10 mouse cellular contexts compared by ENCODE assay signal in the genomic region with DNA sequence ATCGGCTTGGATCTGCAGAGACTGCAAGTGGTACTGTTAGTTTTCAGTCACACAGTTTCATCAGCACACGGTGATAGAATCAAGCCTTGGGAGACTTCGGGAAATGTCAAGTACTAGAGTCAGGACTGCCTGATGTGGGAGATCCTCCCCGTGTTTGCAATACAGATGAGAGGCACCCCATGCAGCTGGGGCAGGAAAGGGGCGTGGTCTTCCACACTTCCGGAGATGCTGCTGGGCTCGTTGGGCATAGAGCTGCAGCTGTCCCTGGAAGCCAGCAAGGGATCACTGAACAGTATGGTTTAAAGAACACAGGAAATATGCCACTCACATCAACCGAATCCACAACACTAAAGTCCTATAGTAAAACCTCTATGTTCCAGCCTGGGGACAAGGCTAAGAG. TPM values are rescaled to one million over a fixed set of nuclear protein-coding genes. Genes with fewer than 3 reads are reported as not detected.
DNase-seq lines count a peak whose midpoint lies in the region; ATAC-seq and TF ChIP-seq lines count a peak whose summit lies in the region.
"Had no signal": no experiment of that assay in that cellular context is flagged by ENCODE, and none has a peak within 500 bp of the region (broad histone marks: within the 10 kb centered on the region; RNA-seq: fewer than 3 reads in every experiment).

No protein-coding gene starts in this region.

- H3K9ac ChIP-seq in heart, embryonic 11.5 days (ENCODE audit: low read depth, low read length) = no peak overlapping the region
- no peak overlapping the region for H3K9ac ChIP-seq in stomach, embryonic 15.5 days
- H3K9ac ChIP-seq in stomach, postnatal 0 days (ENCODE audit: low read length) = no peak overlapping the region
- H3K9ac ChIP-seq: hindbrain, embryonic 15.5 days had no signal

- TF ChIP-seq EP300 in stomach, postnatal 0 days (optimal IDR thresholded peaks at IDR 0.05) = no peak

- 18% methylated on average over 8 of the region's 8 CpGs for WGBS in heart, embryonic 11.5 days (ENCODE audit: insufficient replicate concordance)
- WGBS in stomach, embryonic 15.5 days = 23% methylated on average over 8 of the region's 8 CpGs
- WGBS in stomach, postnatal 0 days = 18% methylated on average over 8 of the region's 8 CpGs

- H3K27me3 ChIP-seq in heart, embryonic 11.5 days (ENCODE audit: control insufficient read depth, insufficient read depth, low read length) = no peaks in the 10 kb centered on the region; the same call in none of the 2 replicates
- no peaks in the 10 kb centered on the region for H3K27me3 ChIP-seq in stomach, embryonic 15.5 days (replicated peaks)
- H3K27me3 ChIP-seq in stomach, postnatal 0 days (ENCODE audit: control insufficient read depth, insufficient read depth, low read length) = no peaks in the 10 kb centered on the region
- H3K27me3 ChIP-seq: hindbrain, embryonic 15.5 days had no signal

- H3K27ac ChIP-seq in heart, embryonic 11.5 days (ENCODE audit: low read depth, low read length) = no peak overlapping the region
- no peak overlapping the region for H3K27ac ChIP-seq in stomach, embryonic 15.5 days
- no peak overlapping the region for H3K27ac ChIP-seq in stomach, postnatal 0 days (replicated peaks)
- H3K27ac ChIP-seq: hindbrain, embryonic 15.5 days had no signal

- no peaks in the 10 kb centered on the region for H3K9me3 ChIP-seq in heart, embryonic 11.5 days (replicated peaks; ENCODE audit: control insufficient read depth, low read length)
- H3K9me3 ChIP-seq in stomach, embryonic 15.5 days = no peaks in the 10 kb centered on the region
- H3K9me3 ChIP-seq in stomach, postnatal 0 days (ENCODE audit: control insufficient read depth, low read length) = no peaks in the 10 kb centered on the region
- H3K9me3 ChIP-seq: hindbrain, embryonic 15.5 days had no signal

- peak; percentile 55; the same call in 1 of the 2 replicates for ATAC-seq in heart, embryonic 11.5 days (replicated peaks; ENCODE audit: insufficient number of reproducible peaks, low FRiP score, low TSS enrichment)
- ATAC-seq in stomach, embryonic 15.5 days (ENCODE audit: insufficient read depth, low FRiP score, low read depth) = 0 out of 2 replicates have a peak, but pooled peaks have one; percentile 47
- ATAC-seq in stomach, postnatal 0 days (ENCODE audit: low FRiP score, low TSS enrichment) = no peak

- DNase-seq in heart, adult 9 months (ENCODE audit: low spot score in 2 of 2) = no peak
- DNase-seq in stomach, postnatal 0 days (ENCODE audit: low spot score) = no peak
- DNase-seq in lung, postnatal 14 days = peak; percentile 26
- DNase-seq in yolk sac, embryonic 10.5 days (ENCODE audit: low spot score) = no peak
- no peak for DNase-seq in layer of hippocampus, adult 18-20 months (ENCODE audit: low spot score in 2 of 2)
- DNase-seq in urinary bladder, postnatal 14 days (ENCODE audit: low spot score) = no peak
- DNase-seq: adrenal gland, postnatal 25 days had no signal

- H3K4me2 ChIP-seq in heart, embryonic 11.5 days = peak overlapping the region; percentile 47
- H3K4me2 ChIP-seq in stomach, embryonic 15.5 days = no peak overlapping the region; the same call in 1 of the 2 replicates
- H3K4me2 ChIP-seq in stomach, postnatal 0 days (replicated peaks; ENCODE audit: low read depth) = no peak overlapping the region
- H3K4me2 ChIP-seq: hindbrain, embryonic 15.5 days had no signal

- no peaks in the 10 kb centered on the region for H3K4me1 ChIP-seq in heart, embryonic 11.5 days (ENCODE audit: control insufficient read depth, insufficient read depth, low read length)
- H3K4me1 ChIP-seq in stomach, embryonic 15.5 days = 0 out of 2 replicates have a peak, but pooled peaks cover 3% of the 10 kb centered on the region
- no peaks in the 10 kb centered on the region for H3K4me1 ChIP-seq in stomach, postnatal 0 days (replicated peaks; ENCODE audit: control insufficient read depth, insufficient read depth)

- no peak for TF ChIP-seq CTCF in stomach, postnatal 0 days (IDR thresholded peaks at IDR 0.05; ENCODE audit: low read depth)

- H3K36me3 ChIP-seq in heart, embryonic 11.5 days (ENCODE audit: control insufficient read depth, insufficient read depth, low read length) = no peaks in the 10 kb centered on the region
- H3K36me3 ChIP-seq in stomach, embryonic 15.5 days = no peaks in the 10 kb centered on the region
- H3K36me3 ChIP-seq in stomach, postnatal 0 days (ENCODE audit: control insufficient read depth, insufficient read depth, low read length) = no peaks in the 10 kb centered on the region
- H3K36me3 ChIP-seq: hindbrain, embryonic 15.5 days had no signal

- no peak overlapping the region for H3K4me3 ChIP-seq in heart, embryonic 11.5 days (ENCODE audit: low read depth, low read length)
- H3K4me3 ChIP-seq in stomach, embryonic 15.5 days (replicated peaks) = no peak overlapping the region
- H3K4me3 ChIP-seq in stomach, postnatal 0 days (ENCODE audit: low read depth, low read length) = no peak overlapping the region
- H3K4me3 ChIP-seq: hindbrain, embryonic 15.5 days had no signal

RNA-seq across cellular contexts. Expression of a gene that starts 59.0 kb away (rescaled TPM):
- polyA plus RNA-seq in heart, embryonic 11.5 days (2014; fragmentation: Nextera tagmentation; extraction: Ambion mirVana) = 42.6 and 46.0 TPM in 2 replicates
- polyA plus RNA-seq in stomach, embryonic 15.5 days (2015; fragmentation: Nextera tagmentation; extraction: Ambion mirVana) = 27.0 and 29.8 TPM in 2 replicates
- polyA plus RNA-seq in stomach, postnatal 0 days (2015; fragmentation: Nextera tagmentation; extraction: Ambion mirVana) = 8.2 and 8.7 TPM in 2 replicates
- 1 to 10 TPM; 7.7 to 7.9 TPM for total RNA-seq in layer of hippocampus, adult 18-20 months (2021)
